Mouse (Mus musculus): Measurements from ENCODE around the gene 5730522E02Rik.

DNA sequence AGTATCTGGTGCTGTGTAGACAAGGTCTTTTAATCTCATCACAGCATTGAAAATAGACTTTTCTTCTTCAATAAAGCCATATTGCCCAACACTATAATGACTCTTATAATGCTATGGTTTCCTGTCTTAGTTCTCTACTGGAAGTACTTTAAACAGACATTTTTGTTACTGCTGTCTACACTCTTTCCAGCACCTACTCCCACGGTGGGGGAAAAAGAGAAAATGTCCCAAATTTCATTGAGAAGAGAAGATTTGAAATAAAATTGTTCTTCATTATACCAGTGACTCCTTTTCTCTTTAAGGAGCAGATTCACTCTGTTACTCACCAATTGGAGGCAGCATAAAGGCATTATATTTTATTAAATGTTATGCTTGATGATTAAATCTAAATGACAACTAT is 72.5 kb downstream of the 5730522E02Rik start:
- TF ChIP-seq TCF12 (IDR thresholded peaks at IDR 0.05; ENCODE audit: insufficient read depth, poor library complexity, severe bottlenecking) (no peak), POLR2A (IDR thresholded peaks at IDR 0.05; ENCODE audit: insufficient read length, low read depth) (no peak), E2F4 (IDR thresholded peaks at IDR 0.05; ENCODE audit: insufficient read depth) (no peak), USF1 (IDR thresholded peaks at IDR 0.05; ENCODE audit: low read depth) (no peak), MAX (IDR thresholded peaks at IDR 0.05; ENCODE audit: low read depth) (no peak), MYOG (IDR thresholded peaks at IDR 0.05; ENCODE audit: control insufficient read depth in 1 of 3, insufficient read depth in 1 of 3, insufficient read length in 2 of 3, low read depth in 2 of 3) (no peak), POLR2AphosphoS2 (IDR thresholded peaks at IDR 0.05; ENCODE audit: insufficient read length, low read depth) (no peak)

All from myocyte (in vitro differentiated cells).